Mouse (Mus musculus) MEL (cell line): Measurements from ENCODE around the gene Klhl25.

ENCODE experiments used
- GATA1 ChIP-seq: IDR thresholded peaks from 2 replicates; pipeline ENCODE4 v1.6.1; 2011; ENCODE audit warnings: low read depth, low read length, improper control_type of control experiment
- HCFC1 ChIP-seq: IDR thresholded peaks from 2 replicates; pipeline ENCODE4 v1.6.1; 2012; ENCODE audit warnings: low read depth, mild to moderate bottlenecking, inconsistent platforms, low read length, improper control_type of control experiment, moderate library complexity
- MEF2A ChIP-seq: IDR thresholded peaks from 2 replicates; pipeline ENCODE4 v1.6.1; 2014; ENCODE audit warnings: low read depth, mild to moderate bottlenecking, inconsistent platforms, low read length, improper control_type of control experiment; ENCODE audit not compliant: poor library complexity, insufficient replicate concordance, severe bottlenecking; ENCODE audit errors: extremely low read depth
- ZNF384 ChIP-seq: IDR thresholded peaks from 2 replicates; pipeline ENCODE4 v1.6.1; 2012; ENCODE audit warnings: low read depth, mild to moderate bottlenecking, inconsistent platforms, low read length, improper control_type of control experiment

DNA sequence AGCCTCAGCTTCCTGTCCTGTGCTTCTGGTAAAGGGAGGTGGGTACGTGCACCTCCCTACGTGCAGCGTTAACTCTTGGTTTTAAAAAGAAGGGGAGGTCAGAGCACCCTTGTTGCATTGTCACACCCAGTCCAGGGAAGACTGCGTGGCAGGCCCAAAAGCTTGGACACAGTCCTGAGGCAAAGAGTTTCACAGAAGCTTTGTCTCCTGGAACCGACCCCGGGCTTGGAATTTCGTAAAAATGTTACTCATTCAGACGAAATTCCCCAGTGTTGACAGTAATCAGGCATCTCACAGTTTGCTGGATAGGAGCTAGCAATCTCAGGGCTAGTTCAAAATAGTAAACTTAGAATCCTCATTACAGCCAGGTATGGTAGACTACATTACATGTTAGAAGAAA lies 45.6 kb downstream of the Klhl25 start:
- TF ChIP-seq HCFC1 (no peak), MEF2A (no peak), ZNF384 (no peak), GATA1 (no peak)
